30 mouse cellular contexts compared by ENCODE assay signal in the genomic region with DNA sequence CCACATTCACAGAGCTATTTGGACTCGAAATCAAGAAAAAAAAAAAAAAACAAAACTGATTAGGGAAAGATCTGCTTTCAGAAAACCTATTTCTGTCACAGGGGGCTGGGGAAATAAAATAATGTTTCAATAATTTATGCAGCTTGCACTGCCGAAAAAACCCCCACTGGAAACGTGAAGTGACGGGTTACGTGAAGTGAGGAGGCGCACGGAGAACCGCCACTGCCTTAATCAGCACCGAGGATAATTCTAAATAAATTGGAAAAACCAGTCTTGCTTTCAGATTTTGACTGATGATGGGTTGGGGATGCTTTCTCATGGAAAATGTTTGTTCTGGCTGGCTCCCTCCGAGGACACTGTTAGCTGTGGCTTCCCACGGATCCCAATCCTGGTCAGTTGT.
DNase-seq lines count a peak whose midpoint lies in the region; ATAC-seq and TF ChIP-seq lines count a peak whose summit lies in the region.
"Had no signal": no experiment of that assay in that cellular context is flagged by ENCODE, and none has a peak within 500 bp of the region (broad histone marks: within the 10 kb centered on the region; RNA-seq: fewer than 3 reads in every experiment).

No protein-coding gene starts in this region.

- no peaks in the 10 kb centered on the region for H3K36me3 ChIP-seq in hindbrain, embryonic 10.5 days
- H3K36me3 ChIP-seq in hindbrain, embryonic 16.5 days (ENCODE audit: control insufficient read depth, insufficient read depth, low read length), result no peaks in the 10 kb centered on the region
- no peaks in the 10 kb centered on the region for H3K36me3 ChIP-seq in midbrain, embryonic 15.5 days (replicated peaks)
- H3K36me3 ChIP-seq in midbrain, postnatal 0 days (ENCODE audit: insufficient read depth, low read length), result no peaks in the 10 kb centered on the region
- H3K36me3 ChIP-seq in hindbrain, embryonic 14.5 days (replicated peaks; ENCODE audit: control insufficient read depth, insufficient read depth), result no peaks in the 10 kb centered on the region
- H3K36me3 ChIP-seq: embryonic facial prominence, embryonic 10.5 days; embryonic facial prominence, embryonic 15.5 days; midbrain, embryonic 12.5 days had no signal

- no peak for DNase-seq in hindbrain, embryonic 10.5 days (ENCODE audit: low spot score)
- no peak for DNase-seq in midbrain, postnatal 0 days (ENCODE audit: low spot score)
- DNase-seq in hindbrain, embryonic 14.5 days (ENCODE audit: low spot score), result no peak
- no peak for DNase-seq in urinary bladder, postnatal 4 days (ENCODE audit: low spot score in 2 of 2)
- DNase-seq in lung, adult 18-20 months, result no peak
- DNase-seq: adrenal gland, adult 2 months; adrenal gland, postnatal 36 days; B cell, adult 2 months; cerebellum, adult 8-10 months; cerebellum, postnatal 25 days; gastrocnemius, postnatal 25 days; heart, adult 18-20 months; heart, postnatal 36 days; kidney, adult 11 months; kidney, postnatal 14 days; liver; lung, embryonic 14.5 days; lung, postnatal 14 days; retina, postnatal 1 day; right cerebral cortex, postnatal 25 days; thymus, postnatal 14 days had no signal

- H3K27ac ChIP-seq in hindbrain, embryonic 10.5 days, result peak overlapping the region; percentile 23; the same call in 1 of the 2 replicates
- no peak overlapping the region for H3K27ac ChIP-seq in hindbrain, embryonic 16.5 days (ENCODE audit: low read depth, low read length)
- H3K27ac ChIP-seq in midbrain, embryonic 15.5 days, result 0 out of 2 replicates have a peak overlapping the region, but pooled peaks have one; percentile 38
- no peak overlapping the region for H3K27ac ChIP-seq in midbrain, postnatal 0 days (ENCODE audit: low read depth, low read length)
- peak overlapping the region; percentile 33 for H3K27ac ChIP-seq in hindbrain, embryonic 14.5 days
- H3K27ac ChIP-seq: embryonic facial prominence, embryonic 10.5 days; embryonic facial prominence, embryonic 15.5 days; liver, embryonic 14.5 days; midbrain, embryonic 12.5 days had no signal

- H3K4me1 ChIP-seq in hindbrain, embryonic 10.5 days (replicated peaks), result 0 out of 2 replicates have a peak, but pooled peaks cover 4% of the 10 kb centered on the region
- no peaks in the 10 kb centered on the region; the same call in 1 of the 2 replicates for H3K4me1 ChIP-seq in hindbrain, embryonic 16.5 days (ENCODE audit: control insufficient read depth, insufficient read depth, low read depth, low read length)
- H3K4me1 ChIP-seq in midbrain, embryonic 15.5 days, result peaks cover 12% of the 10 kb centered on the region
- H3K4me1 ChIP-seq in midbrain, postnatal 0 days (ENCODE audit: insufficient read depth, low read length), result no peaks in the 10 kb centered on the region; the same call in 1 of the 2 replicates
- peaks cover 13% of the 10 kb centered on the region; the same call in 1 of the 2 replicates for H3K4me1 ChIP-seq in hindbrain, embryonic 14.5 days (replicated peaks; ENCODE audit: control insufficient read depth, insufficient read depth, low read length)
- H3K4me1 ChIP-seq: embryonic facial prominence, embryonic 15.5 days had no signal

- no peak overlapping the region for H3K9ac ChIP-seq in hindbrain, embryonic 16.5 days (ENCODE audit: low read depth, low read length)
- H3K9ac ChIP-seq in midbrain, embryonic 15.5 days, result no peak overlapping the region
- no peak overlapping the region for H3K9ac ChIP-seq in midbrain, postnatal 0 days (replicated peaks; ENCODE audit: low read length, poor library complexity, severe bottlenecking)
- H3K9ac ChIP-seq in hindbrain, embryonic 14.5 days, result no peak overlapping the region
- H3K9ac ChIP-seq: embryonic facial prominence, embryonic 15.5 days; liver, embryonic 14.5 days; lung, embryonic 14.5 days; midbrain, embryonic 12.5 days had no signal

- H3K4me2 ChIP-seq in hindbrain, embryonic 16.5 days (ENCODE audit: low read length), result no peak overlapping the region
- no peak overlapping the region for H3K4me2 ChIP-seq in midbrain, embryonic 15.5 days
- H3K4me2 ChIP-seq in midbrain, postnatal 0 days (ENCODE audit: low read depth, low read length, poor library complexity, severe bottlenecking), result no peak overlapping the region
- H3K4me2 ChIP-seq in hindbrain, embryonic 14.5 days (replicated peaks), result no peak overlapping the region
- H3K4me2 ChIP-seq: embryonic facial prominence, embryonic 15.5 days; heart, embryonic 11.5 days; lung, embryonic 14.5 days; midbrain, embryonic 12.5 days had no signal

- 87% methylated on average over 11 of the region's 11 CpGs for WGBS in hindbrain, embryonic 10.5 days
- WGBS in hindbrain, embryonic 16.5 days, result 53% methylated on average over 11 of the region's 11 CpGs
- 56% methylated on average over 11 of the region's 11 CpGs for WGBS in midbrain, embryonic 15.5 days
- 55% methylated on average over 11 of the region's 11 CpGs for WGBS in midbrain, postnatal 0 days
- 46% methylated on average over 11 of the region's 11 CpGs for WGBS in hindbrain, embryonic 14.5 days

- no peak for ATAC-seq in hindbrain, embryonic 16.5 days
- ATAC-seq in midbrain, embryonic 15.5 days (replicated peaks), result no peak
- ATAC-seq in midbrain, postnatal 0 days (ENCODE audit: low FRiP score), result no peak
- no peak for ATAC-seq in hindbrain, embryonic 14.5 days (ENCODE audit: low FRiP score)
- ATAC-seq: activated CD4-positive, CD25-positive, alpha-beta regulatory T cell, adult 4 months; inflammation-experienced regulatory T-cells, adult 6 months had no signal

- H3K4me3 ChIP-seq in hindbrain, embryonic 10.5 days, result no peak overlapping the region
- H3K4me3 ChIP-seq in hindbrain, embryonic 16.5 days (ENCODE audit: low read length), result no peak overlapping the region
- H3K4me3 ChIP-seq in midbrain, embryonic 15.5 days, result no peak overlapping the region
- H3K4me3 ChIP-seq in midbrain, postnatal 0 days (ENCODE audit: low read depth, low read length), result no peak overlapping the region
- H3K4me3 ChIP-seq in hindbrain, embryonic 14.5 days (replicated peaks; ENCODE audit: low read length), result no peak overlapping the region
- H3K4me3 ChIP-seq: embryonic facial prominence, embryonic 10.5 days; embryonic facial prominence, embryonic 15.5 days; midbrain, embryonic 12.5 days had no signal

- TF ChIP-seq CTCF in midbrain, postnatal 0 days (IDR thresholded peaks at IDR 0.05), result no peak

- H3K27me3 ChIP-seq in hindbrain, embryonic 10.5 days (ENCODE audit: insufficient read depth, poor library complexity, severe bottlenecking), result no peaks in the 10 kb centered on the region
- no peaks in the 10 kb centered on the region for H3K27me3 ChIP-seq in hindbrain, embryonic 16.5 days (replicated peaks; ENCODE audit: control insufficient read depth, insufficient read depth, low read length)
- H3K27me3 ChIP-seq in midbrain, embryonic 15.5 days (replicated peaks), result no peaks in the 10 kb centered on the region
- no peaks in the 10 kb centered on the region for H3K27me3 ChIP-seq in midbrain, postnatal 0 days (ENCODE audit: insufficient read depth, low read length)
- no peaks in the 10 kb centered on the region for H3K27me3 ChIP-seq in hindbrain, embryonic 14.5 days (ENCODE audit: control insufficient read depth, insufficient read depth, low read length)
- H3K27me3 ChIP-seq: embryonic facial prominence, embryonic 15.5 days; midbrain, embryonic 12.5 days had no signal

- H3K9me3 ChIP-seq in hindbrain, embryonic 10.5 days, result no peaks in the 10 kb centered on the region
- H3K9me3 ChIP-seq in hindbrain, embryonic 16.5 days (ENCODE audit: control insufficient read depth, low read length), result no peaks in the 10 kb centered on the region
- H3K9me3 ChIP-seq in midbrain, embryonic 15.5 days, result no peaks in the 10 kb centered on the region
- no peaks in the 10 kb centered on the region for H3K9me3 ChIP-seq in midbrain, postnatal 0 days (ENCODE audit: low read length)
- H3K9me3 ChIP-seq in hindbrain, embryonic 14.5 days (ENCODE audit: control insufficient read depth, low read length), result no peaks in the 10 kb centered on the region
- H3K9me3 ChIP-seq: embryonic facial prominence, embryonic 10.5 days; embryonic facial prominence, embryonic 15.5 days; midbrain, embryonic 12.5 days had no signal

Comparison
In these comparisons a context has a peak if more than half of its experiments do, and no peak if none do; other contexts are left out.
1. H3K27ac ChIP-seq: peak in hindbrain, embryonic 10.5 days (single experiment), midbrain, embryonic 15.5 days (single experiment) and hindbrain, embryonic 14.5 days (single experiment); none in hindbrain, embryonic 16.5 days (single experiment) and midbrain, postnatal 0 days (single experiment).